Mouse (Mus musculus): ENCODE measurements at regions not wholly inside any gene's neighbourhood (a gene's known extent, or its start where the extent isn't known, plus 50 kb on each side); places are given as distances from the start of the nearest gene placed in this dataset.

DNA sequence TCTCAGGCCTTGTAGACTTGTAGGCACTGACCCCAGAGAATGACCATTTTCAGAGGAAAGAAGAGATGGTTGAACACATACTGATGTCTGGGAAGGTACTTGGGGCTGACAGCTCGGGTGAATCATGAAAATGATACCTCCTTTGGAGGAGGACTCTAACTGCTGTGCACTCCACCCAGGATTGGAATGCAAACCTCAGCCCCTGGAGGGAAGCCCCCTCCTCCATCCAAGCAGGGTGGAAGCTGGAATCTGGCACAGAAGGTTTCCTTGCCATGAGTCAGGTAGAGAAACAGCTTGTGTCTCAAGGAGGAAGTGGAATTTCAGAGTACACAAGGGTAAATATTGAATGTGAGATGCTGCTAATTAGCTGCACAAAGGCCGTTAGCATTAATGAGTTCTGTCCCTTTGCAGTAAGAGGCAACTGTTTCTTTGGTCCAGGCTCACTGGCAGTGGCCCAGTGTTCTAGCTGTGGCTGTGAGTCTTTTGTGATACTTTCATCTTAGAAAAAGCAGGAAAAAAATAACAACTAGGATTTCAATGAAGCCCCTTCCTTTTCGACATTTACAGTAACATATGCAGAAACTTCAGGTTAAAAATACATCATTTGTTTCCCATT, 129.4 kb upstream of the Ncam1 start:
- TF ChIP-seq POLR2A (IDR thresholded peaks at IDR 0.05; ENCODE audit: low read depth, low read length) (no peak), CTCF (IDR thresholded peaks at IDR 0.05; ENCODE audit: extremely low read depth, insufficient read length, insufficient replicate concordance, low read depth, low read length) (no peak)

Data from small intestine, adult 2 months (tissue).